Mouse (Mus musculus): ENCODE measurements around the gene Ermard. TPM values are rescaled to one million over a fixed set of nuclear protein-coding genes. Genes with fewer than 3 reads are reported as not detected.
"Not testable (repeated sequence)": the region's sequence is repeated elsewhere in the genome, so short reads cannot be mapped to it uniquely, and the experiment has no call there.

The Ermard gene
- polyA plus RNA-seq, 1 experiment from 2014 or later, result 58.7 TPM

DNA sequence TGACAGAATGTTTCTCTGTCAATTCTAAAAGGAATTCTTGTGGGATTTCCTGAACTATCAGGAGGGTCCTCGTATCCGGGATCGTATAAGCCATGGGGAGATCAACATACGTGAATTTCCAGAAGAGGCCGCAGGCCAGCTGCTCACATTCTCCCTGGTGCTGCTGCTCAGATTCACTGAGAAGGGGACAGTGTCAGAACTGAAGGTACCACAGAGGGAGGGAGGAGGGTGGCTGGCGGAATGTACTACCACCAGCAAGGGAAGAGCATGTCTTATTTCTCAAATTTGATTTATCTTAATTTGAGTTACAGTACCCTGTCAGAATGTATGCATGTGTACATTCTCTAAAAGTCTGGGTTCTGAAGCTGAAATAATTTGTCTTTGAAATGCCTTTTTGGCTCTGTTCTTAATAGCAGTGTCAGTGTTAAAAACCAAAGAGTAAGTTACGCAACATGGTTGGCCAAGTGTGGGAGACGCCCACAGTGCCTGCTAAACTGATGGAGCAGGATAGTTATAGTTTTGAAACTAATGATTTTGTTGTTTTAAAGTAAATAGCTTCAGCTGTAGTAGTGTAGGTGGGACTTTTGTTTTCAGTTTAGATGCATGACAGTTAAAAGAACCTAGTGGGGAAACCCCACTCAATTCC, 12.3 kb downstream of the Ermard start:
- 84% methylated on average over 5 of the region's 8 CpGs for WGBS
- not testable (repeated sequence) for DNase-seq (ENCODE audit: low spot score); H3K36me3 ChIP-seq (replicated peaks; ENCODE audit: control insufficient read depth, insufficient read depth, low read depth, low read length); H3K27ac ChIP-seq (replicated peaks; ENCODE audit: low read depth, low read length); H3K27me3 ChIP-seq (ENCODE audit: control insufficient read depth, insufficient read depth, low read length); H3K4me2 ChIP-seq (ENCODE audit: low read depth, low read length); H3K4me1 ChIP-seq (ENCODE audit: control insufficient read depth, insufficient read depth, low read length); H3K9me3 ChIP-seq (replicated peaks; ENCODE audit: control insufficient read depth, low read length); H3K4me3 ChIP-seq (ENCODE audit: low read depth, low read length); H3K9ac ChIP-seq (replicated peaks; ENCODE audit: low read length); ATAC-seq (replicated peaks; ENCODE audit: insufficient number of reproducible peaks, low FRiP score, low TSS enrichment, low read depth)

DNA sequence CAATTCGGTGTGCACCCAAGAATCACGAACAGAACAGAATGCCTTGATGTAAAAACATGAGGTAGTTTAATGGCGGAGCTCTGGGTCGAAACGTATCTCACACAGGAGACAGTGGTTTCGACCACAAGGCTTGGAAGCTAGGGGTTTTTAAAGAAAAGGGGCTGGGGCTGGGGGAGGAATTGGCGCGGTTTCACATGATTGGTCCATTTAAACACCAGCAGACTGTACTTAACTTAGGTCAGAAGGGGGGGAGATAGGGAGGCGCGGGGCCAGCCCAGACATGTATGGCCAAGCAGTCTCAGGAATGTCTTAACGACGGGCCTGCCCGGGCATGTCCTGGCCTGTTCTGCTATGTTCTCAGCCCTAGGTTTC, 12.8 kb downstream of the Ermard start:
- H3K9me3 ChIP-seq (replicated peaks; ENCODE audit: control insufficient read depth, low read length); H3K4me1 ChIP-seq (ENCODE audit: control insufficient read depth, insufficient read depth, low read length); H3K4me3 ChIP-seq (ENCODE audit: low read depth, low read length); DNase-seq (ENCODE audit: low spot score); H3K9ac ChIP-seq (replicated peaks; ENCODE audit: low read length); H3K36me3 ChIP-seq (replicated peaks; ENCODE audit: control insufficient read depth, insufficient read depth, low read depth, low read length); H3K27ac ChIP-seq (replicated peaks; ENCODE audit: low read depth, low read length); H3K27me3 ChIP-seq (ENCODE audit: control insufficient read depth, insufficient read depth, low read length); H3K4me2 ChIP-seq (ENCODE audit: low read depth, low read length); ATAC-seq (replicated peaks; ENCODE audit: insufficient number of reproducible peaks, low FRiP score, low TSS enrichment, low read depth): not testable (repeated sequence)
- 86% methylated on average over 12 of the region's 13 CpGs for WGBS

DNA sequence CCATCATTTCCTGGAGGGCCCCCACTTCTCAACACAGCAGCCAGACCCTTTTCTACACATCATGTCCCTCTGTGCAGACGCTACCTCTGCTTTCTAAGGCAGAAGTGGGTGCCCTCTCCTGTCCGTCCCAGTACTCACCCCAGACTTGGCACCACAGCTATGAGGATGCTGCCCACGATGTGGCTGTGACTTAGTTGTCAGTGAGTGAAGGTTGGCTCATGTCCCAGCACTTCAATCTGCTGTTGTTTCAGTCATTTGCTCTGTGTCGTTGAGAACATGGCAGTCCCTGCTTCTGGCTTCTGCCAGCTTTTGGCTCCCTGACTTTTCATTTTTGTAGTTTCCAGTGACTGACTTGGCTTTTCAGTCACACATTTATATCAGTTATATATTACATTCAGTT, 14.9 kb downstream of the Ermard start:
- Histone ChIP-seq H3K27me3 (ENCODE audit: control insufficient read depth, insufficient read depth, low read length) (no peaks in the 10 kb centered on the region), H3K4me1 (ENCODE audit: control insufficient read depth, insufficient read depth, low read length) (no peaks in the 10 kb centered on the region), H3K9ac (replicated peaks; ENCODE audit: low read length) (no peak overlapping the region), H3K36me3 (replicated peaks; ENCODE audit: control insufficient read depth, insufficient read depth, low read depth, low read length) (peaks cover 2% of the 10 kb centered on the region; the same call in 1 of the 2 replicates), H3K9me3 (replicated peaks; ENCODE audit: control insufficient read depth, low read length) (no peaks in the 10 kb centered on the region), H3K4me3 (ENCODE audit: low read depth, low read length) (no peak overlapping the region), H3K4me2 (ENCODE audit: low read depth, low read length) (no peak overlapping the region), H3K27ac (replicated peaks; ENCODE audit: low read depth, low read length) (no peak overlapping the region)
- ATAC-seq (replicated peaks; ENCODE audit: insufficient number of reproducible peaks, low FRiP score, low TSS enrichment, low read depth) (no peak), DNase-seq (ENCODE audit: low spot score) (no peak)
- 82% methylated on average over 4 of the region's 4 CpGs for WGBS

GRCm38 (mm10) chr17:15058161-15058591, 17.2 kb downstream of the Ermard start:
- DNase-seq (ENCODE audit: low spot score) (no peak), ATAC-seq (replicated peaks; ENCODE audit: insufficient number of reproducible peaks, low FRiP score, low TSS enrichment, low read depth) (no peak)
- H3K4me3 ChIP-seq (ENCODE audit: low read depth, low read length), result no peak overlapping the region
- H3K27me3 ChIP-seq (ENCODE audit: control insufficient read depth, insufficient read depth, low read length), result no peaks in the 10 kb centered on the region
- H3K9ac ChIP-seq (replicated peaks; ENCODE audit: low read length), result no peak overlapping the region
- H3K27ac ChIP-seq (replicated peaks; ENCODE audit: low read depth, low read length), result no peak overlapping the region
- H3K36me3 ChIP-seq (replicated peaks; ENCODE audit: control insufficient read depth, insufficient read depth, low read depth, low read length), result peaks cover 2% of the 10 kb centered on the region; the same call in 1 of the 2 replicates
- H3K4me1 ChIP-seq (ENCODE audit: control insufficient read depth, insufficient read depth, low read length), result no peaks in the 10 kb centered on the region
- H3K9me3 ChIP-seq (replicated peaks; ENCODE audit: control insufficient read depth, low read length), result no peaks in the 10 kb centered on the region
- 90% methylated on average over 5 of the region's 5 CpGs for WGBS
- H3K4me2 ChIP-seq (ENCODE audit: low read depth, low read length), result no peak overlapping the region

DNA sequence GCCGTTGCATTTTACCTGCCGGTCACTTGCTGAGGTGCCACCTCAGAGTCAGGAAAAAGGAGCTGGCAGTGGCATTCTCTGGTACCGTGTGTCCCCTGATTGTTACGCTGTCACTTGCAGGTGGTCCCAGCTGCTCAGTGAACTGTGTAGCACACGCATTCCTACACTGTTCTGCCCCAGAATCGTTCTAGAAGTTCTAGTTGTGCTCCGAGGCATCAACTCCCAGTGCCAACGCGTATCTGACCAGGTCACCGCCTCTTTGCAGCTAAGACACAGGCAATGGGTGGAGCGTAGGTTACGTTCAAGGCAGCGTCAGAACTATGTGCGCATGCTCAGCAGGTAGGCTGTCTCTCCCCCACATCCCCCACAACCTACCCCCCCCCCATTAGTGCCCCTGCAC, 18.6 kb downstream of the Ermard start:
- DNase-seq (ENCODE audit: low spot score) (no peak), ATAC-seq (replicated peaks; ENCODE audit: insufficient number of reproducible peaks, low FRiP score, low TSS enrichment, low read depth) (no peak)
- peaks cover 2% of the 10 kb centered on the region; the same call in 1 of the 2 replicates for H3K36me3 ChIP-seq (replicated peaks; ENCODE audit: control insufficient read depth, insufficient read depth, low read depth, low read length)
- WGBS, result 94% methylated on average over 14 of the region's 14 CpGs
- H3K27ac ChIP-seq (replicated peaks; ENCODE audit: low read depth, low read length), result no peak overlapping the region
- H3K4me2 ChIP-seq (ENCODE audit: low read depth, low read length), result no peak overlapping the region
- no peak overlapping the region for H3K4me3 ChIP-seq (ENCODE audit: low read depth, low read length)
- H3K4me1 ChIP-seq (ENCODE audit: control insufficient read depth, insufficient read depth, low read length), result no peaks in the 10 kb centered on the region
- no peaks in the 10 kb centered on the region for H3K27me3 ChIP-seq (ENCODE audit: control insufficient read depth, insufficient read depth, low read length)
- no peaks in the 10 kb centered on the region for H3K9me3 ChIP-seq (replicated peaks; ENCODE audit: control insufficient read depth, low read length)
- no peak overlapping the region for H3K9ac ChIP-seq (replicated peaks; ENCODE audit: low read length)

GRCm38 (mm10) chr17:15060356-15060755, 19.3 kb downstream of the Ermard start:
- Histone ChIP-seq H3K4me1 (ENCODE audit: control insufficient read depth, insufficient read depth, low read length) (no peaks in the 10 kb centered on the region), H3K27ac (replicated peaks; ENCODE audit: low read depth, low read length) (no peak overlapping the region), H3K27me3 (ENCODE audit: control insufficient read depth, insufficient read depth, low read length) (no peaks in the 10 kb centered on the region), H3K4me2 (ENCODE audit: low read depth, low read length) (no peak overlapping the region), H3K36me3 (replicated peaks; ENCODE audit: control insufficient read depth, insufficient read depth, low read depth, low read length) (peaks cover 2% of the 10 kb centered on the region; the same call in 1 of the 2 replicates), H3K4me3 (ENCODE audit: low read depth, low read length) (no peak overlapping the region), H3K9ac (replicated peaks; ENCODE audit: low read length) (no peak overlapping the region), H3K9me3 (replicated peaks; ENCODE audit: control insufficient read depth, low read length) (no peaks in the 10 kb centered on the region)
- no peak for DNase-seq (ENCODE audit: low spot score)
- 87% methylated on average over 6 of the region's 6 CpGs for WGBS
- no peak for ATAC-seq (replicated peaks; ENCODE audit: insufficient number of reproducible peaks, low FRiP score, low TSS enrichment, low read depth)

GRCm38 (mm10) chr17:15065391-15066024, 24.5 kb downstream of the Ermard start:
- DNase-seq (ENCODE audit: low spot score) (peak; percentile 79), ATAC-seq (replicated peaks; ENCODE audit: insufficient number of reproducible peaks, low FRiP score, low TSS enrichment, low read depth) (peak; percentile 75)
- no peaks in the 10 kb centered on the region for H3K4me1 ChIP-seq (ENCODE audit: control insufficient read depth, insufficient read depth, low read length)
- H3K36me3 ChIP-seq (replicated peaks; ENCODE audit: control insufficient read depth, insufficient read depth, low read depth, low read length), result no peaks in the 10 kb centered on the region
- WGBS, result 42% methylated on average over 13 of the region's 13 CpGs
- H3K9ac ChIP-seq (replicated peaks; ENCODE audit: low read length), result no peak overlapping the region
- H3K27ac ChIP-seq (replicated peaks; ENCODE audit: low read depth, low read length), result no peak overlapping the region
- H3K9me3 ChIP-seq (replicated peaks; ENCODE audit: control insufficient read depth, low read length), result no peaks in the 10 kb centered on the region
- no peak overlapping the region for H3K4me2 ChIP-seq (ENCODE audit: low read depth, low read length)
- H3K4me3 ChIP-seq (ENCODE audit: low read depth, low read length), result no peak overlapping the region
- H3K27me3 ChIP-seq (ENCODE audit: control insufficient read depth, insufficient read depth, low read length), result no peaks in the 10 kb centered on the region

- Histone ChIP-seq H3K4me2 (ENCODE audit: low read depth, low read length) (no peak overlapping the region), H3K4me3 (ENCODE audit: low read depth, low read length) (no peak overlapping the region), H3K27me3 (ENCODE audit: control insufficient read depth, insufficient read depth, low read length) (no peaks in the 10 kb centered on the region), H3K9ac (replicated peaks; ENCODE audit: low read length) (no peak overlapping the region), H3K36me3 (replicated peaks; ENCODE audit: control insufficient read depth, insufficient read depth, low read depth, low read length) (no peaks in the 10 kb centered on the region), H3K4me1 (ENCODE audit: control insufficient read depth, insufficient read depth, low read length) (no peaks in the 10 kb centered on the region), H3K27ac (replicated peaks; ENCODE audit: low read depth, low read length) (no peak overlapping the region), H3K9me3 (replicated peaks; ENCODE audit: control insufficient read depth, low read length) (no peaks in the 10 kb centered on the region)
- 59% methylated on average over 6 of the region's 6 CpGs for WGBS
- DNase-seq (ENCODE audit: low spot score) (peak; percentile 17), ATAC-seq (replicated peaks; ENCODE audit: insufficient number of reproducible peaks, low FRiP score, low TSS enrichment, low read depth) (peak; percentile 84)
These were observed 25.1 kb downstream of the Ermard start for GRCm38 (mm10) chr17:15066066-15066465.

Measured in embryonic facial prominence, embryonic 11.5 days (tissue).